Mouse (Mus musculus) heart, postnatal 0 days (tissue): ENCODE measurements around the gene Clpx.

Source experiments
- CTCF ChIP-seq: IDR thresholded peaks from 2 replicates; pipeline ENCODE4 v1.5.1; 2016; ENCODE audit warnings: antibody characterized with exemption, control low read depth, low read depth
- EP300 ChIP-seq: IDR thresholded peaks from 2 replicates; pipeline ENCODE4 v1.6.1; 2016; ENCODE audit warnings: antibody characterized with exemption, low read depth

GRCm38 (mm10) chr9:65281536-65282151, 12.4 kb upstream of the Clpx start:
- no peak for TF ChIP-seq CTCF
- TF ChIP-seq EP300: no peak
